Mouse (Mus musculus): Measurements from ENCODE around the gene Rbm12b1. TPM values are rescaled to one million over a fixed set of nuclear protein-coding genes. Genes with fewer than 3 reads are reported as not detected.
"Not testable (repeated sequence)": the region's sequence is repeated elsewhere in the genome, so short reads cannot be mapped to it uniquely, and the experiment has no call there.

The Rbm12b1 gene
- polyA plus RNA-seq (2014; fragmentation: Nextera tagmentation; extraction: Ambion mirVana): 5.2 and 7.0 TPM in 2 replicates

GRCm38 (mm10) chr4:12140141-12140567, at the start of gene Rbm12b1:
Gene Rbm12b1, plus strand, starts transcription at chr4:12140264.
- not testable (repeated sequence) for H3K4me1 ChIP-seq (ENCODE audit: insufficient read depth); H3K9me3 ChIP-seq (ENCODE audit: low read depth, low read length); H3K27me3 ChIP-seq (ENCODE audit: insufficient read depth, low read length); H3K36me3 ChIP-seq (ENCODE audit: insufficient read depth)
- ATAC-seq (ENCODE audit: insufficient read depth) (peak; percentile 99), DNase-seq (peak; percentile 89)
- Histone ChIP-seq H3K9ac (peak within 1 kb of the TSS; percentile 34; the same call in 1 of the 2 replicates), H3K4me3 (ENCODE audit: low read depth, low read length) (peak within 1 kb of the TSS; percentile 39), H3K27ac (ENCODE audit: low read depth) (peak within 1 kb of the TSS; percentile 58; the same call in 1 of the 2 replicates), H3K4me2 (peak within 1 kb of the TSS; percentile 50)
- WGBS: 3% methylated on average over 18 of the region's 32 CpGs

DNA sequence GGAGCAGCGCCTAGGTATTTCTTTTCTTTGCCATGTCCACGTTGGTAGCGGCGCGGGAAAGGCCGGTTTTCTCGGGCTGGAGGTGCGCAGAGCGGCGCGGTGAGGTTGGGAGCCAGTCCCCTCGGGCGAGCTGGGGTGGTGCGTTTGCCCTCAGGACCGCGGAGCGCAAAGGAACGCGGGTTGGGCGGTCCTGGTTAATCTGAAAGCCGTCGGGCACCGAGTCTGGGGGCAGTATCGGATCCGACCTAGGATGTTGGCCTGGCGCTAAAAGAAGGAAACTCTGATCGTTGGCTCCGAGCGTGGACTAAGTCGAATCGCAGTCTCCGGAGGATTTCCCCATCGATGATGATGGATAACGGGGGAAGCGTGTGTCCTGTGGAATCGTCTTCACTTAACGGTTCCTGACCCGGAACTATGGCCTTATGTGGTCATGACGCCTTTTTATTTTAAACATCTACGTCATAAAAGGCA, 563 bp downstream of the Rbm12b1 start:
- WGBS: 10% methylated on average over 26 of the region's 40 CpGs
- not testable (repeated sequence) for H3K9ac ChIP-seq

GRCm38 (mm10) chr4:12141516-12141915, 1.5 kb downstream of the Rbm12b1 start:
- not testable (repeated sequence) for H3K9ac ChIP-seq; H3K4me1 ChIP-seq (ENCODE audit: insufficient read depth); H3K36me3 ChIP-seq (ENCODE audit: insufficient read depth); H3K9me3 ChIP-seq (ENCODE audit: low read depth, low read length); ATAC-seq (ENCODE audit: insufficient read depth); H3K27ac ChIP-seq (ENCODE audit: low read depth); DNase-seq; H3K27me3 ChIP-seq (ENCODE audit: insufficient read depth, low read length); H3K4me2 ChIP-seq; H3K4me3 ChIP-seq (ENCODE audit: low read depth, low read length)
- 85% methylated on average over 7 of the region's 7 CpGs for WGBS

More for the DNA sequence above, 563 bp downstream of the Rbm12b1 start:
- ATAC-seq (ENCODE audit: insufficient read depth) (peak; percentile 91), DNase-seq (peak; percentile 29)
- H3K4me1 ChIP-seq (ENCODE audit: insufficient read depth); H3K9me3 ChIP-seq (ENCODE audit: low read depth, low read length); H3K27me3 ChIP-seq (ENCODE audit: insufficient read depth, low read length); H3K36me3 ChIP-seq (ENCODE audit: insufficient read depth); H3K27ac ChIP-seq (ENCODE audit: low read depth): not testable (repeated sequence)
- H3K4me2 ChIP-seq: peak overlapping the region; percentile 50
- peak overlapping the region; percentile 39 for H3K4me3 ChIP-seq (ENCODE audit: low read depth, low read length)

DNA sequence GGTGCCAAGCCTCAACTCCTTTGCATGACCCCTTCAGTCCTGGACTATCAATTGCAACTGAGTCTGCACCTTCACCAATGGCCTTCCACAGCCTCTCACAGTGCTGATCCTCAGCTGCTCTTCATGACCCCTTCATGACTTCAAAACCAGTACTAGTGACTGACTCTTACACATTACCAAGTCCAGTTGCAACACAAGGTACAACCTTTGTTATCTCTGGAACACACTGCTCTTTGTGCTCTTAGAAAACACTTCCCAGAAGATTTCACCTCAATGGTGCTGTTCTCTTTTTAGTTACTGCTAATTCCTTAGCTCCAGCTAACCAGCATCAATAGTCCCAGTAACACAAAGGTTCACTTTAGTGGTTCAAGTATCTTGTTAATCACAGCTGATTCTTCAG, 7.6 kb downstream of the Rbm12b1 start:
- Histone ChIP-seq H3K36me3 (ENCODE audit: insufficient read depth) (peaks cover 26% of the 10 kb centered on the region; the same call in 1 of the 2 replicates), H3K4me3 (ENCODE audit: low read depth, low read length) (no peak overlapping the region), H3K4me1 (ENCODE audit: insufficient read depth) (no peaks in the 10 kb centered on the region), H3K4me2 (no peak overlapping the region), H3K9ac (no peak overlapping the region), H3K27me3 (ENCODE audit: insufficient read depth, low read length) (no peaks in the 10 kb centered on the region), H3K27ac (ENCODE audit: low read depth) (no peak overlapping the region), H3K9me3 (ENCODE audit: low read depth, low read length) (no peaks in the 10 kb centered on the region)
- TF ChIP-seq CTCF (IDR thresholded peaks at IDR 0.05; ENCODE audit: low read depth): no peak
- ATAC-seq (ENCODE audit: insufficient read depth) (no peak), DNase-seq (no peak)

DNA sequence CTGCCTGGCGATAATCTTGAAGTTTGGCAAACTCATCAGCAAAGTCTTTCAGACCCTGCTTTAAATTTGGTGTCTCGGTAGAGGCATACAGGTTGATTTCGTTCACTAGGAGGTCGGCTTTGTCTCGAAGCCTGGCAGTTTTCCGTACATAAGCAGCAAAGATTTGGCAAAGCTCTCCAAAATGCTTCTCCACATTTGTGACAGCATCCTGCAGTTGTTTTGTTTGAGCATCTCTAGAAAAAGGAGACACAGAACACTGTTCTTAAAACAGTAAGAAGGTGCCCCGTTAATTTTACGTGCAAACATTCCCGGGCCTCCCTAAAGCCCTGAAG, 30.9 kb downstream of the Rbm12b1 start:
- Histone ChIP-seq H3K36me3 (ENCODE audit: insufficient read depth) (peaks cover 26% of the 10 kb centered on the region), H3K9ac (peak overlapping the region; percentile 97), H3K4me3 (ENCODE audit: low read depth, low read length) (peak overlapping the region; percentile 84), H3K4me2 (peak overlapping the region; percentile 74), H3K9me3 (ENCODE audit: low read depth, low read length) (no peaks in the 10 kb centered on the region), H3K27me3 (ENCODE audit: insufficient read depth, low read length) (no peaks in the 10 kb centered on the region), H3K27ac (ENCODE audit: low read depth) (peak overlapping the region; percentile 89; the same call in 1 of the 2 replicates), H3K4me1 (ENCODE audit: insufficient read depth) (peaks cover 5% of the 10 kb centered on the region; the same call in 1 of the 2 replicates)
- no peak for TF ChIP-seq CTCF (IDR thresholded peaks at IDR 0.05; ENCODE audit: low read depth)
- ATAC-seq (ENCODE audit: insufficient read depth) (no peak), DNase-seq (no peak)
- 10% methylated on average over 9 of the region's 9 CpGs for WGBS

DNA sequence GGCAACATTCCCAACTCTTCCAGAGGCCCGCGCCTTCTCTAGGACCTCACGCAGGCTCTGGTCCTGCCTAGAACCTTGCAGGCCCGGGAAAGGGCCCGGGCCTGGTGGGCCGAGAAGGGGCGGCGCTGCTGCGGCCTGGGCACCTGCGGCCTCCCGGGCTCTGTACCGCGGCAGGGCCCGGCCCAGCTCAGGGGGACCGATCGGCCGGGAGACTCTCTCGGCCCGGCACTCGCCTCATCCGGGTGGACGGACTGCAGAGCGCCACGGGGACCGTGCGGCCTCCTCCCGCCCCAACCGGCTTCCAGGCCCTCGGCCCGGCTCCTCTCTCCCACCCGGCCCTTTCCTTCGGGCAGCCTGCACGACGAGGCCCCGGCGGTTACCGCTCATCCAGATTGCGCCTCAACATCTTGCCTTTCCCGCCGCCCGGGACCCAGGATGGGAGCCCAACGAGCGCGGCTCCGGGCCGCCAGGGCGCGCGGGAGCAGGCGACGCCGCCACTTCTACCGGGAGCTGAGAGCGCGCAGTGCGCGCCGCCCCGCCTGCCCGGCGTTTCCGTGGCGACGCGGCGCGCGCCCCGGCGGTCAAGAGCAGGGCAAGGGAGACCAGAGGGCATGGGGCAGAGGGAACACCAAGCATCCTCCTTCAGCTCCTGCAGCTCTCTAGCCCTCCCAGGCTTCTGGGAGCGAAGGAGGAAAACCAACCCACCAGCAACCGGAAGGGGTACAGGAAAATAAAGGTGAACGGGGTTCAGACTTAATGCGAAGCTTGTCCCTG, 31.4 kb downstream of the Rbm12b1 start, which contains the start of gene Fam92a:
TSS of gene Fam92a (minus strand) at position 698 of the 774 bp plus-strand sequence.
- Histone ChIP-seq H3K36me3 (ENCODE audit: insufficient read depth) (peaks cover 21% of the 10 kb centered on the region), H3K9me3 (ENCODE audit: low read depth, low read length) (no peaks in the 10 kb centered on the region), H3K4me1 (ENCODE audit: insufficient read depth) (peaks cover 5% of the 10 kb centered on the region; the same call in 1 of the 2 replicates), H3K9ac (peak within 1 kb of the TSS; percentile 97), H3K27ac (ENCODE audit: low read depth) (peak within 1 kb of the TSS; percentile 89), H3K4me3 (ENCODE audit: low read depth, low read length) (peak within 1 kb of the TSS; percentile 84), H3K27me3 (ENCODE audit: insufficient read depth, low read length) (no peaks in the 10 kb centered on the region), H3K4me2 (peak within 1 kb of the TSS; percentile 74)
- TF ChIP-seq CTCF (IDR thresholded peaks at IDR 0.05; ENCODE audit: low read depth): no peak
- WGBS: under 1% methylated on average over 74 of the region's 74 CpGs
- DNase-seq: peak; percentile 82
- peak; percentile 92 for ATAC-seq (ENCODE audit: insufficient read depth)

DNA sequence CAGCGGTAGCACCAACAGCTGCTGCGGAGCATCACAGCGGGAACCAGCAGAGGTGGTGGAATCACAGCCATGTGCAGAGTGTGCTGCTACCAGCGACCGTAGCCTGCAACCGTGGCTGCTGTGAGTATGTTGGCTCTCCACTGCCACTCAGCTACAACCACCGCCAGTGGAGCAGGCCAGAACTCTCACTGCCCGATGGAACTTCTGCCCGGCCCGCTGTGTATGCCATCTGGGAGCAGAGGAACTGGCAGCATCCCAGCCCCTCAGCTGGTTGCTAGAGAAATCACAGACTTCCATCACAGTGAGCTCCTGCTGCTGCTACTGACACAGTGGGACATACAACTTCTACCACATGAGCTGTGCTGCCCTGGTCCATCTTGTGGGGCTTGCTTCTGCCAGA, 38.9 kb downstream of the Rbm12b1 start:
- H3K4me3 ChIP-seq (ENCODE audit: low read depth, low read length): no peak overlapping the region
- H3K27ac ChIP-seq (ENCODE audit: low read depth): no peak overlapping the region
- no peak overlapping the region for H3K9ac ChIP-seq
- H3K36me3 ChIP-seq (ENCODE audit: insufficient read depth): no peaks in the 10 kb centered on the region
- ATAC-seq (ENCODE audit: insufficient read depth) (no peak), DNase-seq (no peak)
- 78% methylated on average over 10 of the region's 10 CpGs for WGBS
- no peak for TF ChIP-seq CTCF (IDR thresholded peaks at IDR 0.05; ENCODE audit: low read depth)
- no peaks in the 10 kb centered on the region for H3K27me3 ChIP-seq (ENCODE audit: insufficient read depth, low read length)
- no peaks in the 10 kb centered on the region for H3K4me1 ChIP-seq (ENCODE audit: insufficient read depth)
- H3K4me2 ChIP-seq: no peak overlapping the region
- no peaks in the 10 kb centered on the region for H3K9me3 ChIP-seq (ENCODE audit: low read depth, low read length)

Other genes starting within 250 kb of the Rbm12b1 start
- 0.41 and 0.49 TPM in 2 replicates for gene Gm10604, start 159.0 kb upstream of the Rbm12b1 start, polyA plus RNA-seq (2014; fragmentation: Nextera tagmentation; extraction: Ambion mirVana)
- 12.3 and 13.1 TPM in 2 replicates for gene Rbm12b2, start 50.8 kb upstream of the Rbm12b1 start, polyA plus RNA-seq (2014; fragmentation: Nextera tagmentation; extraction: Ambion mirVana)
- 97.3 and 102 TPM in 2 replicates for gene Fam92a, start 31.8 kb downstream of the Rbm12b1 start, polyA plus RNA-seq (2014; fragmentation: Nextera tagmentation; extraction: Ambion mirVana)

All from lung, embryonic 14.5 days (tissue).